Mouse (Mus musculus) kidney, adult 2 months (tissue): ENCODE results near the gene Prkar2b. TPM values are rescaled to one million over a fixed set of nuclear protein-coding genes. Genes with fewer than 3 reads are reported as not detected.

Source experiments
- DNase-seq: peaks from one replicate; pipeline ENCODE4 v3.0.0; 2021
- H3K27ac ChIP-seq: fragments of 200-500 bp; 2 replicates; pipeline ENCODE4 v1.5.1; 2012; ENCODE audit warnings: low read depth, low read length, control low read depth, inconsistent platforms; ENCODE audit not compliant: insufficient read depth
- H3K27me3 ChIP-seq: fragments of 200-500 bp; replicated peaks from 2 replicates; pipeline ENCODE4 v1.6.1; 2012; ENCODE audit warnings: mild to moderate bottlenecking, moderate library complexity, low read length, inconsistent platforms; ENCODE audit not compliant: control insufficient read depth, insufficient read depth
- H3K36me3 ChIP-seq: fragments of 200-500 bp; 2 replicates; pipeline ENCODE4 v1.6.1; 2012; ENCODE audit warnings: mild to moderate bottlenecking, moderate library complexity, low read length, inconsistent platforms; ENCODE audit not compliant: control insufficient read depth, insufficient read depth
- H3K4me1 ChIP-seq: fragments of 200-500 bp; 2 replicates; pipeline ENCODE4 v1.6.1; 2011; ENCODE audit warnings: low read length; ENCODE audit not compliant: control insufficient read depth, insufficient read depth
- H3K4me3 ChIP-seq: fragments of 200-500 bp; 2 replicates; pipeline ENCODE4 v1.5.1; 2011; ENCODE audit warnings: mild to moderate bottlenecking, low read depth, low read length, control low read depth; ENCODE audit not compliant: insufficient read depth
- CTCF ChIP-seq: fragments of 200-500 bp; conservative IDR thresholded peaks from 2 replicates; pipeline ENCODE4 v1.5.1; 2011; ENCODE audit warnings: low read depth, mild to moderate bottlenecking, control low read depth, low read length, moderate library complexity, mixed read lengths; ENCODE audit not compliant: insufficient read depth, insufficient read length
- POLR2A ChIP-seq: fragments of 200-500 bp; IDR thresholded peaks from one replicate; pipeline ENCODE4 v1.6.1; 2011; ENCODE audit warnings: low read depth, low read length, control low read depth
- WGBS: fragments of 180-500 bp; shearing (Covaris S2); methylation state at CpG from one replicate; pipeline ENCODE4 v1.1.7; 2018; 5-methylcytosine and 5-hydroxymethylcytosine counted together
- polyA plus RNA-seq: library from polyadenylated mRNA; depleted of rRNA; stranded (reverse); fragments of >200 nt; gene quantifications from 2 replicates; pipeline ENCODE4 v1.2.3, GENCODE M21; 2012

The Prkar2b gene
- polyA plus RNA-seq, 1 experiment, result 12.8 TPM

- Histone ChIP-seq H3K27me3 (no peaks in the 10 kb centered on the region), H3K4me3 (no peak overlapping the region), H3K27ac (no peak overlapping the region), H3K36me3 (no peaks in the 10 kb centered on the region), H3K4me1 (no peaks in the 10 kb centered on the region)
- TF ChIP-seq CTCF, result no peak
- 4% methylated on average over 2 of the region's 2 CpGs for WGBS
- peak; percentile 64 for DNase-seq
Observed at GRCm38 (mm10) chr12:31967536-31967935, 93.6 kb downstream of the Prkar2b start.

- Histone ChIP-seq H3K4me1 (no peaks in the 10 kb centered on the region), H3K27ac (no peak overlapping the region), H3K36me3 (no peaks in the 10 kb centered on the region), H3K4me3 (no peak overlapping the region), H3K27me3 (no peaks in the 10 kb centered on the region)
- DNase-seq, result no peak
- TF ChIP-seq CTCF (no peak), POLR2A (no peak)
- 87% methylated on average over 4 of the region's 4 CpGs for WGBS
Observed at GRCm38 (mm10) chr12:31966405-31966804, 94.7 kb downstream of the Prkar2b start.

DNA sequence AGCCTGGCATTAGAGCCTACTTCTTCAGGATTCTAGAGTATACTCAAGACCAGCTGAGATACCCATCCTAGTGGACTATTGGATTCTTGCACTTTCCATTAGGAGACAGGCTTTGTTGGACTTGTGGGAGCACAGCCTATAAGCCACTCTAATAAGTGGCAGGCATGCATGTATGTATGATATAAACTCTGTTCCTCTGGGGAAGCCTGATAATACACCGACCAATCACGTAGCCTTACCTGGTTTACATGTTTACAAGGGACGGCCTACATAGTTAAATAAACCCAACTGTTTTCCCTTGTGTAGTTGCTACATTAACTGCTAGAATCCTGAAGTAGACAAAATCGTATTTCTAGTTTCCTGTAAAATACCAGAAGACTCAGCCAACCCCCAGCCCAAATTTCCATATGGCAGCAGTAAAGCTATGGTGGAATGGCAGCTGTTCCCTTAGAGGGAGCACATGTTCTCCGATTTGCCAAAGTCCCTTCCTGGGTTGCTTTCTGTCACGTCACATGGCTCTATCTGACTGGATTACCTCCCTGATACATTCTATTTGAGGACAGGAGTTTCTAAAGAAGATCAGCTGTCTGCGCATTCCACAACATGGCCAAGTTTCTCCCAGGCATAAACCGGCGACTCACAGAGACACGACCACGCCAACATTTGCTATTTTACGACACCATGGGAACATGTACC is 95.4 kb downstream of the Prkar2b start:
- no peaks in the 10 kb centered on the region for H3K36me3 ChIP-seq
- H3K27me3 ChIP-seq, result no peaks in the 10 kb centered on the region
- WGBS, result 89% methylated on average over 12 of the region's 12 CpGs
- no peak overlapping the region for H3K27ac ChIP-seq
- no peak for DNase-seq
- H3K4me1 ChIP-seq, result no peaks in the 10 kb centered on the region
- H3K4me3 ChIP-seq, result no peak overlapping the region
- TF ChIP-seq POLR2A, result no peak
- TF ChIP-seq CTCF, result no peak

DNA sequence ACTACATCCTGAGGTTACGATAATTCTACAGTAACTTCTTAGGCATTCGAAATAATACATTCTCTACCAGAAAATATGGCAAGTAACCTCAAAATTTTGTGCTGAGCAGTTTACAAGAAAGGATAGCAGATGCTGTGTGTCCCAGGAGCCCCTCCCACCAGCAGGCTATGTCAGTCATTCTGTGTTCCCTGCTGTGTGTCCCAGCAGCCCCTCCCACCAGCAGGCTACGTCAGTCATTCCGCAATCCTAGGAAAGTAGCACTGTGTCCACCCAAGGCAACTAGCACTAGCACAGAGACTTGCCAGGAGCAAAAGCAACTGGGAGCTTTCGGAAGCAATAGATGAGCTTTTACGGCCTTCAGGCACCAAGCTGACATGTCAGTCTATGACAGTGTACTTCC is 97.0 kb downstream of the Prkar2b start:
- no peak overlapping the region for H3K4me3 ChIP-seq
- DNase-seq, result no peak
- no peaks in the 10 kb centered on the region for H3K36me3 ChIP-seq
- TF ChIP-seq POLR2A (no peak), CTCF (no peak)
- no peaks in the 10 kb centered on the region for H3K27me3 ChIP-seq
- H3K27ac ChIP-seq, result no peak overlapping the region
- H3K4me1 ChIP-seq, result no peaks in the 10 kb centered on the region
- WGBS, result 90% methylated on average over 6 of the region's 6 CpGs

- no peak for TF ChIP-seq CTCF
- no peaks in the 10 kb centered on the region for H3K36me3 ChIP-seq
- WGBS, result 94% methylated on average over 4 of the region's 4 CpGs
- no peaks in the 10 kb centered on the region for H3K27me3 ChIP-seq
- H3K4me1 ChIP-seq, result no peaks in the 10 kb centered on the region
- H3K4me3 ChIP-seq, result no peak overlapping the region
- H3K27ac ChIP-seq, result no peak overlapping the region
- no peak for DNase-seq
Observed at GRCm38 (mm10) chr12:31955843-31956242, 105.3 kb downstream of the Prkar2b start.

- peak overlapping the region; percentile 58 for H3K4me3 ChIP-seq
- 0 out of 2 replicates have a peak, but pooled peaks cover 3% of the 10 kb centered on the region for H3K4me1 ChIP-seq
- TF ChIP-seq CTCF, result no peak
- TF ChIP-seq POLR2A, result no peak
- no peaks in the 10 kb centered on the region for H3K27me3 ChIP-seq
- DNase-seq, result no peak
- H3K36me3 ChIP-seq, result no peaks in the 10 kb centered on the region
- peak overlapping the region; percentile 91 for H3K27ac ChIP-seq
- WGBS, result 1% methylated on average over 9 of the region's 9 CpGs
Observed at GRCm38 (mm10) chr12:31950659-31951031, 110.5 kb downstream of the Prkar2b start.

GRCm38 (mm10) chr12:31949759-31950658 is 111.1 kb downstream of the Prkar2b start, which contains the start of gene Hbp1:
Hbp1 (minus strand) TSS chr12:31950535.
- TF ChIP-seq CTCF (no peak), POLR2A (no peak)
- H3K36me3 ChIP-seq, result no peaks in the 10 kb centered on the region

More at GRCm38 (mm10) chr12:31949759-31950658, 111.1 kb downstream of the Prkar2b start, which contains the start of gene Hbp1:
- Histone ChIP-seq H3K4me3 (peak within 1 kb of the TSS; percentile 70), H3K27ac (peak within 1 kb of the TSS; percentile 91), H3K4me1 (0 out of 2 replicates have a peak, but pooled peaks cover 3% of the 10 kb centered on the region), H3K27me3 (no peaks in the 10 kb centered on the region)
- WGBS, result 4% methylated on average over 66 of the region's 71 CpGs
- DNase-seq, result peak; percentile 100
